Mouse (Mus musculus) spleen, embryonic (tissue): ENCODE data around the gene Ttll5.

Experiments used
- CTCF ChIA-PET: fragments of 350-600 bp; sonication (Branson Sonifier 250); formaldehyde crosslinking; loops from one replicate; lab custom pipeline; 2022; lab: Charles Lee

The Ttll5 gene

GRCm38 (mm10) chr12:85824438-85825264 lies at the start of gene Ttll5, which contains the start of gene Erg28:
Gene Ttll5 (plus strand): TSS chr12:85824659.
Gene Erg28 (minus strand): TSS chr12:85824550.
- CTCF ChIA-PET = no interaction called here

GRCm38 (mm10) chr12:85778962-85779361 lies 45.5 kb upstream of the Ttll5 start:
- CTCF ChIA-PET = no interaction called here

- CTCF ChIA-PET = no interaction called here
Measured at GRCm38 (mm10) chr12:85779707-85780106, 44.8 kb upstream of the Ttll5 start.

- CTCF ChIA-PET = no interaction called here
Measured at GRCm38 (mm10) chr12:85781606-85782005, 42.9 kb upstream of the Ttll5 start.

- CTCF ChIA-PET = no interaction called here
Measured at GRCm38 (mm10) chr12:85784916-85785815, 39.3 kb upstream of the Ttll5 start.

GRCm38 (mm10) chr12:85792158-85792557 lies 32.3 kb upstream of the Ttll5 start:
- CTCF ChIA-PET = no interaction called here

GRCm38 (mm10) chr12:85792821-85793346 lies 31.6 kb upstream of the Ttll5 start:
- CTCF ChIA-PET = no interaction called here

- CTCF ChIA-PET = no interaction called here
Measured at GRCm38 (mm10) chr12:85794094-85794493, 30.4 kb upstream of the Ttll5 start.

- CTCF ChIA-PET = no interaction called here
Measured at GRCm38 (mm10) chr12:85795551-85795950, 28.9 kb upstream of the Ttll5 start.

GRCm38 (mm10) chr12:85800031-85800430 lies 24.4 kb upstream of the Ttll5 start:
- CTCF ChIA-PET = no interaction called here

- CTCF ChIA-PET = no interaction called here
Measured at GRCm38 (mm10) chr12:85809726-85810125, 14.7 kb upstream of the Ttll5 start.

- CTCF ChIA-PET = no interaction called here
Measured at GRCm38 (mm10) chr12:85810959-85811358, 13.5 kb upstream of the Ttll5 start.

- CTCF ChIA-PET = no interaction called here
Measured at GRCm38 (mm10) chr12:85811676-85812075, 12.8 kb upstream of the Ttll5 start.

GRCm38 (mm10) chr12:85813599-85813998 lies 10.9 kb upstream of the Ttll5 start:
- CTCF ChIA-PET = no interaction called here

- CTCF ChIA-PET = no interaction called here
Measured at GRCm38 (mm10) chr12:85822051-85822450, 2.4 kb upstream of the Ttll5 start.

GRCm38 (mm10) chr12:85825361-85825760 lies 902 bp downstream of the Ttll5 start:
- CTCF ChIA-PET = no interaction called here

GRCm38 (mm10) chr12:85825822-85826221 lies 1.4 kb downstream of the Ttll5 start:
- CTCF ChIA-PET = no interaction called here

GRCm38 (mm10) chr12:85828856-85829255 lies 4.4 kb downstream of the Ttll5 start:
- CTCF ChIA-PET = no interaction called here

- CTCF ChIA-PET = no interaction called here
Measured at GRCm38 (mm10) chr12:85829866-85830265, 5.4 kb downstream of the Ttll5 start.

GRCm38 (mm10) chr12:85830691-85831090 lies 6.2 kb downstream of the Ttll5 start:
- CTCF ChIA-PET = no interaction called here

GRCm38 (mm10) chr12:85834543-85834942 lies 10.1 kb downstream of the Ttll5 start:
- CTCF ChIA-PET = no interaction called here

GRCm38 (mm10) chr12:85837765-85838164 lies 13.3 kb downstream of the Ttll5 start:
- CTCF ChIA-PET = no interaction called here
